Mouse (Mus musculus) liver, embryonic 14.5 days (tissue): ENCODE measurements around the gene Slc34a2.

Experiments used
- CTCF ChIP-seq: IDR thresholded peaks from 2 replicates; pipeline ENCODE4 v1.5.1; 2016; ENCODE audit warnings: antibody characterized with exemption, low read depth, control low read depth
- EP300 ChIP-seq: IDR thresholded peaks from 2 replicates; pipeline ENCODE4 v1.6.1; 2016; ENCODE audit warnings: antibody characterized with exemption, low read depth

DNA sequence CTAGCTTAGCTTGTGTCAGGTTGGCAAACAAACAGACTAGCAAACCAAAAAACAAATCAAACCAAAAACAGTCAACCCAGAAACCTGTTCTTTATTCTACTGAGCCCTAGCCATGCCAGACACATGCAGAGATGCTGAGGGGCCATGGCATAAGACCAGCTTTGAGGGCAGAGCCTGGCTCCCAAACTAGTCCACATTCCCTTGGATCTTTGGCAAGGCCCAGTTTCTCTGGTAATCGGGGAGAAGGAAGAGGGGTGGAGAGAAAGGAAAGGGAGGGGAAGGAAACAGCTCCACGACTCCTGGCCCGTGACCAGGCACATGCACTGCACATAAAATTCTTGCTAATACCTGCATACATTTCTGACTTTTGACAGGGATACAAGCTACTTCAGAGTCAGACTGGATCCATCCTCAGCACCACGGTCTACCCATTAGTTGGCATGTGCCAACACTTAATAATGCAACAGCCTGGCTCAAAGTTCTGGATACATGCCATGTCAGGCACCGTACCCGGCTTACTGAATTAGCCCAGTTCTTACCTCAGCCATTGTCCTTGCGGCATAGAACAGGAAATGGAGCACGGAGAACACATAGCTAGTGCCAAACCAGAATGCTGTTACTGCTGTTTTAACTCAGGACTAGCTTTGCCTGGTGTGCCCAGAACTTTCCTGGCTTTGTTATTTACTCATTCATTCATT lies 12.5 kb upstream of the Slc34a2 start:
- TF ChIP-seq CTCF (no peak), EP300 (no peak)
